Mouse (Mus musculus) liver, embryonic 11.5 days (tissue): Measurements from ENCODE around the gene Cfap43. TPM values are rescaled to one million over a fixed set of nuclear protein-coding genes. Genes with fewer than 3 reads are reported as not detected.

ENCODE experiments used
- ATAC-seq: fragments of 200-750 bp; cut with Nextera tagmentation; replicated peaks from 2 replicates; pipeline ENCODE4 v1.8.0; 2017; ENCODE audit warnings: moderate number of reproducible peaks, mild to moderate bottlenecking, moderate TSS enrichment, moderate library complexity; ENCODE audit not compliant: low FRiP score
- DNase-seq: peaks from one replicate; pipeline ENCODE4 v3.0.0-alpha.2; 2017; ENCODE audit warnings: low spot score
- H3K27ac ChIP-seq: fragments of 300-500 bp; sonication (generic); 2 replicates; pipeline ENCODE4 v1.5.1; 2014; ENCODE audit warnings: mild to moderate bottlenecking, low read depth, low read length, control low read depth
- H3K27me3 ChIP-seq: fragments of 300-500 bp; sonication (generic); replicated peaks from 2 replicates; pipeline ENCODE4 v1.6.1; 2014; ENCODE audit warnings: low read length, mixed read lengths; ENCODE audit not compliant: control insufficient read depth, insufficient read depth
- H3K36me3 ChIP-seq: fragments of 300-500 bp; sonication (generic); 2 replicates; pipeline ENCODE4 v1.6.1; 2014; ENCODE audit warnings: mild to moderate bottlenecking, low read length, moderate library complexity, mixed read lengths; ENCODE audit not compliant: control insufficient read depth, insufficient read depth
- H3K4me1 ChIP-seq: fragments of 300-500 bp; sonication (generic); replicated peaks from 2 replicates; pipeline ENCODE4 v1.6.1; 2014; ENCODE audit warnings: low read length, mixed read lengths; ENCODE audit not compliant: control insufficient read depth, insufficient read depth
- H3K4me2 ChIP-seq: fragments of 300-500 bp; sonication (generic); 2 replicates; pipeline ENCODE4 v1.6.1; 2014; ENCODE audit warnings: mild to moderate bottlenecking, control low read depth, moderate library complexity
- H3K4me3 ChIP-seq: fragments of 300-500 bp; sonication (generic); 2 replicates; pipeline ENCODE4 v1.5.1; 2014; ENCODE audit warnings: low read depth, low read length, control low read depth
- H3K9ac ChIP-seq: fragments of 300-500 bp; sonication (generic); 2 replicates; pipeline ENCODE4 v1.6.1; 2014; ENCODE audit warnings: low read depth, low read length, control low read depth
- H3K9me3 ChIP-seq: fragments of 300-500 bp; sonication (generic); 2 replicates; pipeline ENCODE4 v1.6.1; 2016; ENCODE audit warnings: low read length, inconsistent platforms, mixed read lengths; ENCODE audit not compliant: control insufficient read depth
- WGBS: fragments of 180-500 bp; shearing (Covaris S2); extraction: QIAGEN DNeasy Blood & Tissue Kit; methylation state at CpG from one replicate; pipeline ENCODE4 v1.1.7; 2014; 5-methylcytosine and 5-hydroxymethylcytosine counted together
- polyA plus RNA-seq: library from polyadenylated mRNA; unstranded; fragments of >200 nt; fragmentation: Nextera tagmentation; extraction: Ambion mirVana; gene quantifications from 2 replicates; pipeline ENCODE4 v1.2.1, GENCODE M21; 2014

Cfap43 gene
- polyA plus RNA-seq, 1 experiment from 2014 or later = 0.04 TPM

GRCm38 (mm10) chr19:47870102-47870666, 48.9 kb downstream of the Cfap43 start:
- H3K4me3 ChIP-seq = no peak overlapping the region
- H3K27me3 ChIP-seq = peaks cover 10% of the 10 kb centered on the region
- H3K9me3 ChIP-seq = no peaks in the 10 kb centered on the region
- no peaks in the 10 kb centered on the region for H3K4me1 ChIP-seq
- H3K36me3 ChIP-seq = no peaks in the 10 kb centered on the region
- no peak overlapping the region for H3K27ac ChIP-seq
- no peak overlapping the region for H3K4me2 ChIP-seq
- DNase-seq = no peak
- ATAC-seq = no peak
- WGBS = 71% methylated on average over 7 of the region's 7 CpGs
- no peak overlapping the region for H3K9ac ChIP-seq

- H3K27ac ChIP-seq = no peak overlapping the region
- H3K36me3 ChIP-seq = no peaks in the 10 kb centered on the region
- H3K4me1 ChIP-seq = peaks cover 4% of the 10 kb centered on the region; the same call in 1 of the 2 replicates
- ATAC-seq (no peak), DNase-seq (no peak)
- 59% methylated on average over 3 of the region's 3 CpGs for WGBS
- peaks cover 9% of the 10 kb centered on the region for H3K27me3 ChIP-seq
- no peaks in the 10 kb centered on the region for H3K9me3 ChIP-seq
- no peak overlapping the region for H3K9ac ChIP-seq
- H3K4me2 ChIP-seq = no peak overlapping the region
- no peak overlapping the region for H3K4me3 ChIP-seq
Measured at GRCm38 (mm10) chr19:47869516-47869915, 49.6 kb downstream of the Cfap43 start.

GRCm38 (mm10) chr19:47868951-47869350, 50.1 kb downstream of the Cfap43 start:
- ATAC-seq = no peak
- Histone ChIP-seq H3K27me3 (peaks cover 4% of the 10 kb centered on the region), H3K4me3 (no peak overlapping the region), H3K36me3 (peaks cover 3% of the 10 kb centered on the region; the same call in 1 of the 2 replicates), H3K4me2 (no peak overlapping the region), H3K9ac (no peak overlapping the region), H3K27ac (no peak overlapping the region), H3K9me3 (no peaks in the 10 kb centered on the region), H3K4me1 (peaks cover 4% of the 10 kb centered on the region; the same call in 1 of the 2 replicates)
- 61% methylated on average over 4 of the region's 4 CpGs for WGBS
- no peak for DNase-seq

- 0 out of 2 replicates have a peak, but pooled peaks cover 3% of the 10 kb centered on the region for H3K27me3 ChIP-seq
- H3K4me2 ChIP-seq = no peak overlapping the region
- no peak overlapping the region for H3K4me3 ChIP-seq
- no peak for DNase-seq
- no peak overlapping the region for H3K9ac ChIP-seq
- H3K27ac ChIP-seq = no peak overlapping the region
- 68% methylated on average over 4 of the region's 4 CpGs for WGBS
- ATAC-seq = no peak
- H3K36me3 ChIP-seq = peaks cover 3% of the 10 kb centered on the region; the same call in 1 of the 2 replicates
- H3K9me3 ChIP-seq = no peaks in the 10 kb centered on the region
- peaks cover 4% of the 10 kb centered on the region; the same call in 1 of the 2 replicates for H3K4me1 ChIP-seq
Measured at GRCm38 (mm10) chr19:47867628-47868175, 51.4 kb downstream of the Cfap43 start.

GRCm38 (mm10) chr19:47865353-47865947, 53.6 kb downstream of the Cfap43 start, which contains the start of gene Gsto2:
Gene Gsto2, plus strand, starts transcription at chr19:47865534.
- Histone ChIP-seq H3K9me3 (no peaks in the 10 kb centered on the region), H3K36me3 (peaks cover 8% of the 10 kb centered on the region; the same call in 1 of the 2 replicates), H3K27ac (peak within 1 kb of the TSS; percentile 67; the same call in 1 of the 2 replicates), H3K9ac (peak within 1 kb of the TSS; percentile 80), H3K4me3 (peak within 1 kb of the TSS; percentile 75), H3K4me1 (peaks cover 4% of the 10 kb centered on the region; the same call in 1 of the 2 replicates), H3K4me2 (peak within 1 kb of the TSS; percentile 81), H3K27me3 (0 out of 2 replicates have a peak, but pooled peaks cover 3% of the 10 kb centered on the region)
- ATAC-seq (peak; percentile 100), DNase-seq (peak; percentile 90)
- WGBS = under 1% methylated on average over 49 of the region's 49 CpGs

- H3K9me3 ChIP-seq = no peaks in the 10 kb centered on the region
- ATAC-seq (no peak), DNase-seq (no peak)
- H3K9ac ChIP-seq = no peak overlapping the region
- 83% methylated on average over 7 of the region's 7 CpGs for WGBS
- H3K27ac ChIP-seq = no peak overlapping the region
- 0 out of 2 replicates have a peak, but pooled peaks cover 3% of the 10 kb centered on the region for H3K27me3 ChIP-seq
- peaks cover 8% of the 10 kb centered on the region for H3K36me3 ChIP-seq
- peak overlapping the region; percentile 81 for H3K4me2 ChIP-seq
- peaks cover 4% of the 10 kb centered on the region; the same call in 1 of the 2 replicates for H3K4me1 ChIP-seq
- H3K4me3 ChIP-seq = peak overlapping the region; percentile 75
Measured at GRCm38 (mm10) chr19:47864721-47865120, 54.4 kb downstream of the Cfap43 start.

GRCm38 (mm10) chr19:47864051-47864450, 55.0 kb downstream of the Cfap43 start:
- 91% methylated on average over 9 of the region's 9 CpGs for WGBS
- ATAC-seq (no peak), DNase-seq (no peak)
- H3K4me3 ChIP-seq = no peak overlapping the region
- no peak overlapping the region for H3K9ac ChIP-seq
- H3K4me1 ChIP-seq = peaks cover 4% of the 10 kb centered on the region; the same call in 1 of the 2 replicates
- no peak overlapping the region for H3K4me2 ChIP-seq
- H3K27ac ChIP-seq = no peak overlapping the region
- peaks cover 8% of the 10 kb centered on the region for H3K36me3 ChIP-seq
- H3K9me3 ChIP-seq = no peaks in the 10 kb centered on the region
- 0 out of 2 replicates have a peak, but pooled peaks cover 3% of the 10 kb centered on the region for H3K27me3 ChIP-seq

GRCm38 (mm10) chr19:47862581-47862980, 56.5 kb downstream of the Cfap43 start:
- Histone ChIP-seq H3K36me3 (peaks cover 11% of the 10 kb centered on the region), H3K4me1 (peaks cover 4% of the 10 kb centered on the region; the same call in 1 of the 2 replicates), H3K27me3 (no peaks in the 10 kb centered on the region), H3K4me3 (no peak overlapping the region), H3K27ac (no peak overlapping the region), H3K4me2 (no peak overlapping the region), H3K9ac (no peak overlapping the region), H3K9me3 (no peaks in the 10 kb centered on the region)
- WGBS = 85% methylated on average over 3 of the region's 3 CpGs
- ATAC-seq (no peak), DNase-seq (no peak)
